Mouse (Mus musculus): ENCODE measurements around the gene Eef2kmt.

Gene Eef2kmt

DNA sequence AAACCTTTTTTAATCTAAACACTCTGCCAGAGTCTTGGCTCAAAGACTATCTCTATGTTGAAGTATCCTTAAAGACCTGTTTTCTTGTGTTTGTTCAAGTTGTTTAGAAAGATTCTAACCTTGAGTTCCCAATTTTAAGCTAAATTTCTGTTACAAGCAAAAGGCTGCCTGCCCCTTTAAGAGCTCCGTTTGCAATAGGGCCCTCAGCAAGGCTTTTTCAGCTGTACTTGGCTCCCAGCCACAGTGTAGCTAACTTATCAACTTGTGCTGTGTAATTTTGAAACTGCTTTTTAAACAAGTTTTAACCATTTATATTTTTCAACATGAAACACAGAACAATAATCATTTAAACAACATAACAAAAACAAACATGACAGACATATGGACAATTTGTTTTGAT lies 29.2 kb downstream of the Eef2kmt start:
- in situ Hi-C loops (cut with MboI, MseI): loop anchor here in 1 of 2 experiments (25.0 kb wide), 1 partner anchor 1489 kb away; the partner anchor contains the start of gene Zfp263

DNA sequence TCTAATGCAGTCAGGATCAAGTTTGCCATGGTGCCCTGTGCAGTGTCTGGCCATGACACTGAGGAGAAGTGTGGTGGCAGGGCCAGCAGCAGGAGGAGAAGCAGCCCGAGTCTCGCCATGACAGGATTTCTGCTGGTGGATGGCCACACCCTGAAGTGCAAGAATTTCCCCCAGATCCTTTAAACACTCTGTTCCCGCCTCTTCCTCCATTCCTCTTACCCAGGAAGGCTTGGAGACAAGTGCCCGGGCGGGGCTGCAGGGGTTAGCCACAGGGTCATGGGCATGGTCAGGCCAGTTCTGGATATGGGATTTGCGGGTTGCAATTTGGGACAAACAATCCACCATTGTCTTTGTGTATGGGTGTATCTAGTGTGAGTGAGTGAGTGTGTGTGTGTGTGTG lies 33.6 kb downstream of the Eef2kmt start, which contains the start of gene AU021092:
Gene AU021092 (minus strand): TSS at position 160 of the 400 bp plus-strand sequence.
- in situ Hi-C loops (cut with MboI, MseI): no loop called here

DNA sequence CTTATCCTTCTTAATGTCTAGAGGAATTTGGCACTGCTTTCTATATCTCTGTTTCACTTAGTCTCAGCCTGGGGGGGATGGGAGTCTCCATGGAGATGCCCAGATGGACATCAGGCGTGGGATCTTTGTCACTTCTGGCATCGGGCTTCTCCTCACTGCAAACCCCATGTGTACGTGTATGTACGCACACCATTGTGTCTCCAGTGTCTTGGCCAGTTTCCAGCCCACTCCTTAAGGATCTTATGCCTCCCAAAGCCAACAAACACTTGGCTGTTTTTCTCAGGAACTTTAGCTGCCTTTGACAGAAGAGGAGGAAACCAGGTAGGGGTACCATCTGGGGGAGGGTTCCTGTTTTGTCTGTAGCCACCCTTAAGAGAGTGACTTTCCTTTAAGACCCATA lies 34.4 kb downstream of the Eef2kmt start:
- in situ Hi-C loops (cut with MboI, MseI): no loop called here

DNA sequence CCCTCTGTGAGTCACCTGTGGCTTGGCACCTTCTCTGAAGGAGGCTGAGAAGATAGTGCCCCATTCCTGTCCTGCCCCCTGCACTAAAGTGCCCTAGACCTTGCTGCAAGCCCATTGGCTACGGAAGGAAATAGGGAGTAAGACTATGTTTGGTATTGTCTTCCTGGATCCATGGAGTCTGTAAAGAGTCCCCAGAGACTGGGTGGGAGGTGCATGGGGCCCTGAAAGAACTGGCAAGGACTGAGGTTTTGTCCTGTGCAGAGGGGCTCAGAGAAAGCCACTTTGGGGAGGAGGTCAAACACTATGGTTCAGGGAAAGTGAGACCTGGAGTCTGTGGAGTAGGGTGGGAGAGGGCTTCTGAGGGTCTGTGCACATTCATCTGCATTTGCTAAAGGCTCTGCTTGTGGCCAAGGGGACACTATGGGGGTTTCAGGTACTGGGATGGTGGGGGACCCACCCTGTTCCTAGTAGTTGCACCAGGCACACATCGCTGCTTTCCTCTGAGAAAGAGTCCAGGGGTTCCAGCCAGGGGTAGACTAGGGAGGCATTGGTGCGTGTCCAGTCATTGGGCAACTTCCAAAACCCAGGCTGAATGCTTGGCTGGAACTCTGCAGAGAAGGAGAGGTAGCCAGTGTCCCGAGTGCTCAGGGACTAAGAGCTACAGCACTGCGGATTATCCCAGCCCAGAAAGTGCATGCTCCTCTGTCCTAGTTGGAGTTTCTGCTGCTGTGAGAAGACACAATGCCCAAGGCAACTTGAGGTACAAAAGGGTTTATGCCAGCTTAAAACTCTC lies 38.2 kb downstream of the Eef2kmt start:
- in situ Hi-C loops (cut with MboI, MseI): no loop called here

DNA sequence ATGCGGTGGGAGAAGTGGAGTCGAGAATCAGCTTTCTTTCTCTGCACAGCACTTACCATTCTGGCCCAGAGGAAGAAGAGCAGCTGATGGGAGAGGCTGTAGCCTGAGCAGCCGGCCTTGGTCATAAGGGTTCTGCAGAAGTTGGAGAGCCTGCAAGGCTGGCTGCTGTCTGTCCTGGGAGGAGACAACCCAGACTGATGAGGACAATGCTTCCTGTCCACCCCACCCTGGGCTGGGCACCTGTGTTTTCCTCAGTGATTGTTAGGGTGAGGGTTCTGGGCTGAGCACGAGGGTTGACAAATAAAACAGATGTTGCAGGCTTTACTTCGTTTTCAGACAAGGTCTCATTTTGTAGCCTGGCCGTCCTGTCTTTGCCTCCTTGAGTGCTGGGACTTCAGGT lies 39.1 kb downstream of the Eef2kmt start:
- in situ Hi-C loops (cut with MboI, MseI): no loop called here

DNA sequence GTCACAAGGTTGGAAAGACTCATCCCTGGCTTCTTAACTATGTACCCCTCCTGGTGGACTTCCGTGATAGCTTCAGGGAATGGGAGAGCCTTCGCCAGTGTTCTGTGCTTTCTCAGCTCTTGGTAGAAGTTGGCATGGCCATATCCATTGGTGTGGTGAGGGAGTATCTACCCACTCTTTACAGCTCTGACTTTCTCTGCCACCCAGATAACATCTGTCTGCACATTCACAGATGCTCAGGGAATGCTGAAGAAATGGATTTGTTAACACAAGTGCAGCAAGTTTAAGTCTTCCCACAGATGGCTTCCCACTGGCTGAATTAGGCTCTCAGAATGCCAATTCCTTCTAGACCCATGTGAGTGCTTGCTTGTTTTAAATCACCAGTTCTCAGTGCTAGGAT lies 41.7 kb downstream of the Eef2kmt start:
- in situ Hi-C loops (cut with MboI, MseI): no loop called here

DNA sequence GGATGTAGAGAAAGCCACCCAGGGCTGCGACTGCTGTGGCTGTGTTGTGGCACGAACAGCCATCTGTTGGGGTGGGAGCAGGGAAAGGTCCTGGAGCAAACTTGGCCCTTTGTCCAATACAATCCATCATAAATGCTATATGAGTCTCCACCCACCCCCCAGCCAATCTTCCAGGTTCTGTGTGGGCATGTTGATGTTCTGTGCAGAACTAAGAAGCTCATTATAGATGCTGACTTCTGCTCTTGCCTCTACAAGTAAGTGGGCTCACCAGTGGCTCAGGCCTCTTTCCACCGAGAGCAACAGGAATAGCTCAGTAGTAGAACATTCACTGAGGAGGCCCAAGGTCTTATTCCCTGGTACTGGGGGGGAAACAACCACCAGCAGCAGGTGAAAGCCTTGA lies 43.6 kb downstream of the Eef2kmt start:
- in situ Hi-C loops (cut with MboI, MseI): no loop called here

DNA sequence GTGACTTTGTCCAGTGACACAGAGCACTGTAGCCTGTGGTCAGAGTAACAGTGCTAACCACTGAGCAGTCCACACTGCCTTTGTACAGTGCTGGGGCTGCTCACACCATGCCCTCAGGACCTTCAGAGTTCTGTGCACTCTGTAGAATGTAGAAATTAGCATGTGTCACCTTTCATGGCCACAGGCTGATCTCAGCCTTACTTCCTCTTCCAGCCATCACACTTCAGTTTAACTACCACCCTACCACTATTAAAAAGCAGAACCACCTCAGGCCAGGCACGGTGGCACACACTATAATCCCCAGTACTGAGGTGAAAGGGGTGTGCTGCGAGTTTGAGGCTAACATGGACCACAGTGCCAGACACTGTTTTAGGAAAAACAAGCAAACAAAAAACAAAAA lies 45.4 kb downstream of the Eef2kmt start:
- in situ Hi-C loops (cut with MboI, MseI): no loop called here

DNA sequence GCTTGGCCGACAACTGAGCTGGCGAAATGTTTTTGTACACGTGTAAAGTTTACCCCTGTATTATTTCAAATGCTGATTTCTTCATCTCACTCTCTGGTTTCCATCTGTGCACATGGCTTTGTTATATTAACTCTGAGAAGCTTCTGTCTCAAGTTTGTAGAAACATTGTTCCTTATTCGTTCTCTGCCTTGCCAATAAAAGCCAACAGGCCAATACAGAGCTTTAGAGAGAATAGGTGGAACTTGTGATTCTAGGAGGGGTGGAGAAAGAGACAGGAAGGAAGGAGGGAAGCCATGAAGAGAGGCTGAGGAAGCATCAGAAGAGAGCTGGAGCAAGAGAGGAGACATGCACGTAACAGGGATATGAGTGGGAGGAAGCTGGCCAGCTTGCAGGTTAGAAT lies 49.7 kb downstream of the Eef2kmt start:
- in situ Hi-C loops (cut with MboI, MseI): no loop called here

DNA sequence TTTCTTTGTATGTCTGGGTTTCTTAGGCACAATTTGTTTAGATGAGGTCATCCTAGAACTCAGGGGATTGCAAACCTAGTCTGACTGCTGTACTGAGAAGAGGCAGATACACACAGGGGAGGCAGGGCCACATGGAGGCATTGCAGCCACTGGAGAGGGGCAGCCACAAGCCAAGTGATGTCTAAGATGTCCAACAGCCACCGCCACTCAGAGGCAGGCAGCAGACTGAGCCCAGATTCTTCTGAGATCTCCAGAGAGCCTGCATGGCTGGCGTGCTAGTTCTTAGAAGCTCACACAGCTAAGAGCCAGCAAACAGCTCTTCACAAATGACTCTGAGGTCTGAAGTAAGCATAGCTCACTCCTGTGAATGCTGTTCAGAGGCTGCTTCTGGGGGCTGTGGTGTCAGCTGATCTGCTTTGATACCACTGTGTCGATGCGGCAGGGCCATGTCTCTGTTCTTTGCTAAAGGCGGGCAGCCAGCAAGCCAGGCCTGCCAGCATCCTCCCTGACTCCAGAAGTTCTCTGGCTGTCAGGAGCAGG lies 50.3 kb downstream of the Eef2kmt start:
- in situ Hi-C loops (cut with MboI, MseI): no loop called here

DNA sequence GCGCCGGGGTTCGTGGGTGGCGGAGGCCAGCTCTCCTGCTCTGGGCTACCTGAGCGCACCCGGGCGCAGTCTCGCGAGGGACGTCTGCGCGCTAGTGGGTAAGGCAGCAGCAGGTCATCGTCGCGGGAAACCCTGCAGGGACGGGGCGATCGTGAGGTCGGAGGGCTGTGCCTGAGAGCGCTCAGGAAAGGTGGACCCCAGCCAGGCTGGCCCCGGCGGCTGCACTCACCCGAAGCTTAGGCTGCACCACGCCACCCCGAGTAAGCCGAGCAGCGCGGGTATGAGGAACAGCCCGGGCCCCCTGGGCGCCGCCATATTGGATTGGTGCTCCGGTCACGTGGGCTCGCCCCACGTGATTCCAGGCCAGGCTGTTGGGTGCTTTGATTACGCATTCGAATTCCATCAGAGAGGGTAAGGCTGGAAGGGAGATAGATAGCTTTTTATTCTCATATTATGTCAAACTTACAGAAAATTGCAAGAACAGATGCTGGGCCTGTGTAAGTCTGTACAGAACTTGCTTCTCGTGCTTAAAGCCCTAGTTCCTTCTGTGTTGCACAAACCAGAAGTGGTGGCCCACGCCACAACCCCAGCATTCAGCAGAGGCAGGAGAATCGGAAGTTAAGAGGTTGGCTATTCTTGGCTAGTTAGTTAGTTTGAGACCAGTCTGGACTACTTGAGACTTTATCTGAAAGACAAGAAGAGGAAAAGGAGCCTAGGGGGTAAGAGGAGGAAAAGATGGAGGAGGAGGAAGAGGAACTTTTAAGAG lies 51.9 kb downstream of the Eef2kmt start, which contains the start of gene Nagpa:
Gene Nagpa (minus strand): TSS at position 345 of the 766 bp plus-strand sequence.
- in situ Hi-C loops (cut with MboI, MseI): loop anchor here in 1 of 2 experiments (5.0 kb wide), 1 partner anchor 38 kb away; no protein-coding TSS in a partner anchor

DNA sequence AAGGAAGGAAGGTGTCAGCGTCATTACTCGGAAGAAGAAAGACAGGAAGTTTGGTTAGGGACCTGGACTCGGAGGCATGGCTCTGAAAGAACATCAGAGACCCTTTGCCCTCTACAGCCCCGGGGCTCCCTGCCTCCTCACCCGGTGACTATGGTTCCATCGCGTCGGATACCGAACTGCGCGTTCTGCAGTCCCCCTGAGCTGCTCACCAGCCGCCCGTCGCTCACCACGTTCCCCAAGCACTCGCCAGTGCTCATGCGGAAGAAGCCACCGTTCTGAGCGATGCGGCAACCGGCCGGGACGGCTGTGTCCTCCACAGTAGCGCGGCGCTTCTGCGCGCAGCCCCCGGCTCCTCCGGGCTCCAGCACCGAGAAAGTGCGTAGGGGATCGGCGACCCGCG lies 52.6 kb downstream of the Eef2kmt start:
- in situ Hi-C loops (cut with MboI, MseI): loop anchor here in 1 of 2 experiments (5.0 kb wide), 1 partner anchor 39 kb away; no protein-coding TSS in a partner anchor

DNA sequence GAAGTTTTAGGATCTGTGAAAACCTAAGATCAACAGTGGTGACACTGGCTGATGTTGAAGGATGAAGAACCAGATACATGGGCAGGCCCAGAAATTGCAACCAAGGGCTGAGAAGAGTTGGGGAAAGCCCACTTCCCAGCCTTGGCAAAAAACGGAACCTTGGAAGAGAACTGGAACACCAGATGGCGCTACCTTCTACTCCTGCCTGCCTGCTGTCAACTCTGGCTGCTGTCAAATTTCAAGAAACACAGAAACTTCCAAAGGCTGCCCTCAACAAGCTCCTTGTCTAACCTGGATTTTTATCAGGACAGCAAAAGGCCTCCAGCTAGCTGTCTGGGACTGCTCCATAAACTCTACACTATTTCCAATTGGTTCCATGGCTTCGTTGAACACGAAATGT lies 53.1 kb downstream of the Eef2kmt start:
- in situ Hi-C loops (cut with MboI, MseI): loop anchor here in 1 of 2 experiments (5.0 kb wide), 1 partner anchor 40 kb away; no protein-coding TSS in a partner anchor

DNA sequence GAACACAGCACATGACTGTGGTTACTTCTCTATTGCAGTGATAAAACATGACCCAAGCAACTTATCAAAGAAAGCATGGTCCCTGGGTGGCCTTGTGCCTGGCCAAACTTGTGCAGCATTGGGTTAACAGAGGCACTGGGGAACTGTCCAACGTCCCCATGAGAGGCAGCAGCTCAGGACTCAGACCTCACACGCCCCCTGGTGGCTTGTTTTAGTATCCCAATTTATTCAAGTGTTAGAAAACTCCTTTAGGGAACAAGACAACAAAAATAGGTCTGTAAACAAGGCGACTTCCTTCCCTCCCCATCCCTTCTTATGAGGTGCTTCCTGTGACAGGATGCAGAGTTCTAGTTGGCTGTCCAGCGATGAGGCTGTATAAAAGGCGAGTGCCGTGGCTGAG lies 60.7 kb downstream of the Eef2kmt start:
- in situ Hi-C loops (cut with MboI, MseI): no loop called here
